Mouse (Mus musculus) layer of hippocampus, adult 11-12 months (tissue): ENCODE data around the gene Polr3c.
A peak's percentile ranks its signal among the peaks of the same experiment; 100 is the strongest.
"Not testable (repeated sequence)": the region's sequence is repeated elsewhere in the genome, so short reads cannot be mapped to it uniquely, and the experiment has no call there.

Experiments used
- DNase-seq: peaks from one replicate; pipeline ENCODE4 v3.0.0; 2022; ENCODE audit warnings: low spot score

The Polr3c gene

GRCm38 (mm10) chr3:96727343-96727827 is at the start of gene Polr3c, which contains the start of gene Rnf115:
Gene Polr3c (minus strand): TSS chr3:96727628.
Gene Rnf115 (plus strand): TSS chr3:96727664.
- DNase-seq = peak; percentile 96

GRCm38 (mm10) chr3:96777120-96777519 is 49.7 kb upstream of the Polr3c start:
- DNase-seq = no peak

- DNase-seq = no peak
These were observed 45.5 kb upstream of the Polr3c start for GRCm38 (mm10) chr3:96772949-96773348.

GRCm38 (mm10) chr3:96769971-96770370 is 42.5 kb upstream of the Polr3c start:
- no peak for DNase-seq

- DNase-seq = no peak
These were observed 37.1 kb upstream of the Polr3c start for GRCm38 (mm10) chr3:96764528-96764927.

GRCm38 (mm10) chr3:96759695-96760094 is 32.3 kb upstream of the Polr3c start:
- DNase-seq = peak; percentile 19

- no peak for DNase-seq
These were observed 30.3 kb upstream of the Polr3c start for GRCm38 (mm10) chr3:96757691-96758090.

- no peak for DNase-seq
These were observed 28.5 kb upstream of the Polr3c start for GRCm38 (mm10) chr3:96755935-96756334.

- DNase-seq = no peak
These were observed 19.4 kb upstream of the Polr3c start for GRCm38 (mm10) chr3:96746829-96747228.

- no peak for DNase-seq
These were observed 16.9 kb upstream of the Polr3c start for GRCm38 (mm10) chr3:96744348-96744747.

- not testable (repeated sequence) for DNase-seq
These were observed 12.9 kb upstream of the Polr3c start for GRCm38 (mm10) chr3:96740279-96740678.

- DNase-seq = no peak
These were observed 10.6 kb upstream of the Polr3c start for GRCm38 (mm10) chr3:96737995-96738394.

- DNase-seq = no peak
These were observed 9.7 kb upstream of the Polr3c start for GRCm38 (mm10) chr3:96737013-96737740.

- no peak for DNase-seq
These were observed 7.8 kb upstream of the Polr3c start for GRCm38 (mm10) chr3:96735200-96735599.

GRCm38 (mm10) chr3:96733984-96734383 is 6.6 kb upstream of the Polr3c start:
- no peak for DNase-seq

GRCm38 (mm10) chr3:96730785-96731184 is 3.4 kb upstream of the Polr3c start:
- no peak for DNase-seq

- no peak for DNase-seq
These were observed 2.0 kb upstream of the Polr3c start for GRCm38 (mm10) chr3:96729403-96729784.

- DNase-seq = no peak
These were observed 1.4 kb upstream of the Polr3c start for GRCm38 (mm10) chr3:96728634-96729402.

GRCm38 (mm10) chr3:96727828-96728633 is 603 bp upstream of the Polr3c start:
- DNase-seq = no peak

GRCm38 (mm10) chr3:96719173-96719572 is 8.3 kb downstream of the Polr3c start:
- DNase-seq = peak; percentile 75

GRCm38 (mm10) chr3:96715854-96716253 is 11.6 kb downstream of the Polr3c start:
- DNase-seq = no peak

- DNase-seq = no peak
These were observed 13.1 kb downstream of the Polr3c start for GRCm38 (mm10) chr3:96714286-96714685.
